Mouse (Mus musculus) central nervous system, embryonic 18 days (tissue): ENCODE measurements around the gene Bmp6. TPM values are rescaled to one million over a fixed set of nuclear protein-coding genes. Genes with fewer than 3 reads are reported as not detected.

ENCODE experiments used
- polyA plus RNA-seq: library from polyadenylated mRNA; depleted of rRNA; stranded (reverse); fragments of >200 nt; gene quantifications from 2 replicates; pipeline ENCODE4 v1.2.3, GENCODE M21; 2012; rRNA removed

The Bmp6 gene
- 12.0 and 12.1 TPM in 2 replicates for polyA plus RNA-seq

DNA sequence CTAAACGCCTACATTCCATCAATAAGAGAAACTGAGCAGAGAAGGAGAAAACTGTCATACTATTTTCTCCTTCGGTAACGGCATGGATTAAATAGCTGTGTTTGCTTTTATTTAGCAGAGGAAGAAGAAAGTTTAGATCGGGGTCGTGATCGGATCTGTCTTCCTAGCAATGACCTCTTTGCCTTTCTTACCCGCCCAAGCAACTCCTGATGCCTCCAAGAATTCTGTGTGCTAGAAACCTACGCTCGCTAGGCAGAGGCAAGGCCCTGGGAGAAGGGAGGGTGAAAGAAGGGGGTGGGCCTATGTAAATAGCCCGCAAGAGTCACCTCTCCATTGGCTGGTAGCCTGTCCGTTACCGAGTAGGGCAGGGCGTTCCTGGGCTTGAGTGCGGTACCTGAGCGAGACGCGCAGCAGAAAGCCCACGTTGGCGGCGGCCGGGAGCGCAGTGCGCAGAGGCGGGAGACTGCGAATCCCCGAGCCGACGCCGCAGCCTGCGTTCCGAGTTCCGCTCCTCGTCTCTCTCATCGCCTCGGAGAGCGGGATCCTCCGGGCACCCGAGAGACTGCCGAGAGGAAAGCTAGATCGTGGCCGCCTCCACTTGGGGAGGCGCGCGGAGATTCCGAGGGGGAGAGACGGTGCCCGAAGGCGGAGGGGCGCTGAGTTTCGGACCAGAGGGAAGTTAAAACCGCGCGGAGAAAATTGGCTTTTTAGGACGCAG lies at the start of gene Bmp6:
Bmp6 (plus strand) TSS at position 395 of the 718 bp plus-strand sequence.

DNA sequence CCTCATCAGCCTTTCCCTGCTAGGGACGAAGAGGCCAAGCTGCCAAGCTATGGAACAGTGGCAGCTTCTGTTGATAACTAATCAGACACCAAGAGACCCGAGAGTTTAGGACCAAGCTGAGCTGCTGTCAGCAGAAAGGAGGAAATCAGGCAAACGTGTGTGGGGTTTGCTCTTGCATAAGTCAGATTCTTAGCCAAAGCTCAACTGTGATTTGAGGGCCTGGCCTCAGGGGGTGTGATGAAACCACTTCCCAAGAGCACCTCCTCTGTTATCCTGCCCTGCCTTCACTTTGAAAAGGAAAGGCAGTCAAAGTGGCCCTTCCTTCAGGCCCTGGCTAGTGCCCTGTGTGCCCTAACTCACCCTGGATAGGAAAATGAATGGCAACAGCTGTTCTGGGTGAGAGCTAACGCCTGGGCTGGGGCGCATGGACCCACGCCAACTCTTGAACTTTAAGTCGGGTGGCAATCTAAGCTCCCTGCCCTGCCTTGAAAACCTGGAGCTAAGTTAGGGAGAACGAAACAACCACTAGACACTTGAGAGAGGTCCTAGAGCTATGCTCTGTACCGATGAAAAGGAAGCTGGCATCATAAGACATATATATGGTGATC lies 183.9 kb downstream of the Bmp6 start, which contains the start of gene Txndc5:
Txndc5 (minus strand) TSS at position 138 of the 608 bp plus-strand sequence.

Other genes starting within 250 kb of the Bmp6 start
- 0.35 and 1.1 TPM in 2 replicates for gene Dsp, start 193.8 kb upstream of the Bmp6 start, polyA plus RNA-seq
- gene Snrnp48, start 140.2 kb upstream of the Bmp6 start, polyA plus RNA-seq: 34.6 and 39.7 TPM in 2 replicates
- 39.1 and 45.0 TPM in 2 replicates for gene Txndc5, start 183.7 kb downstream of the Bmp6 start, polyA plus RNA-seq